Mouse (Mus musculus) heart, postnatal 0 days (tissue): Measurements from ENCODE around the gene 1700017B05Rik.

Experiments used
- CTCF ChIP-seq: IDR thresholded peaks from 2 replicates; pipeline ENCODE4 v1.5.1; 2016; ENCODE audit warnings: antibody characterized with exemption, control low read depth, low read depth
- EP300 ChIP-seq: IDR thresholded peaks from 2 replicates; pipeline ENCODE4 v1.6.1; 2016; ENCODE audit warnings: antibody characterized with exemption, low read depth

DNA sequence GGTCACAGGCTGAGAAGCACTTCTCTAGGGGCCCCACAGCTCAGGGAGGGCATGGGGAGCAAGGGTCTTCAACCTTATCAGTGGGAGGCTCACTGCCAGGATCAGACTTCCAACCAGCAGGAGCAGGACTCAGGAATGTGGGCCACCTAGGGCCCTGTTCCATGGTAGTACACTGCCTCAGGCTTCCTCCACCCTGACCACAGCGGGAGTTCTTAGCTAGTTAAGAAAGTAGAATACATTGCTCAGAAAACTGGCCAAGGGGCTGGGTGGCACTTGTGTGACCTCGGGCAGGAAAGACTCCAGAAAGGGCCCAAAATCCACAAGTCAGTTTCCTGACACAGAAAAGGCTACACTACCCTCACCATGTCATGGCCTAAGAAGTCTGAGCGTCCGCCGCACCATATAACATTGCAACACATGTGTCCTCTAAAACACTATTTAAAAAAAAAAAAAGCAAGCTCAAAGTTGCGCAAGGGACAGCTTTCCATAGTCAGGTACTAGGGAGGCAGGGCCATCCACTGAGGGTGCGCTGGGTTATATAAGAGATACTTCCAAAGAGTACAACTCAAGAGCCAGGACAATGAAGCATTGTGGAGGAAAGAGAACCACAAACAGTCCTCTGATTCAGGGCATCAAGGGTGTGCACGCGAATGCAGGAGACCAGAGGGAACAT is 7.5 kb downstream of the 1700017B05Rik start:
- TF ChIP-seq CTCF (no peak), EP300 (no peak)
